In the genomic region with DNA sequence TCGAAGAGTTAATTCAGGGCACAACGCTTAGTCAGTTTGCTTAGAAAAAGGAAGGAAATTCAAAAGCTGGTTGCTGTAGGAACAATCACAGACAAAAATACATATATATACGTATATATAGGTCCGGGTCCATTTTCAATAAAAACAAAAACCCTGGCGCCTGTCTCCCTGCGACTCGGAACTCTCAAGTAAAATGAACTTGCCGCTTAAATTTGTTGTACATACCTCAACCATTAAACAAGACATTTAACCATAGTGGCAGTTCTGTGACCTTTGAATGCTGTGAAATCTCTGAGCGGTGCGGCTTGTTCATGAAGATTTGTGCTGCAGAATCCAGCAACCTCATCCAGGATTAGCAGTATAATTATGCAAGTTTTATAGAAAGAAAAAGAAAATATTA, we compare ENCODE assay signal across 8 mouse cellular contexts. TPM values are rescaled to one million over a fixed set of nuclear protein-coding genes. Genes with fewer than 3 reads are reported as not detected.
DNase-seq lines count a peak whose midpoint lies in the region; ATAC-seq and TF ChIP-seq lines count a peak whose summit lies in the region.

No protein-coding gene starts in this region.

- H3K4me3 ChIP-seq in lung, embryonic 16.5 days (ENCODE audit: low read length): peak overlapping the region; percentile 49
- H3K4me3 ChIP-seq in forebrain, embryonic 14.5 days (ENCODE audit: low read depth, low read length): peak overlapping the region; percentile 23
- peak overlapping the region; percentile 19 for H3K4me3 ChIP-seq in limb, embryonic 11.5 days (ENCODE audit: low read depth, low read length)
- H3K4me3 ChIP-seq in small intestine, adult 2 months (ENCODE audit: low read depth, low read length): peak overlapping the region; percentile 57; the same call in 1 of the 2 replicates

- 18% methylated on average over 10 of the region's 10 CpGs for WGBS in lung, embryonic 16.5 days
- 35% methylated on average over 10 of the region's 10 CpGs for WGBS in forebrain, embryonic 14.5 days
- WGBS in limb, embryonic 11.5 days: 52% methylated on average over 10 of the region's 10 CpGs
- WGBS in small intestine, adult 2 months: 9% methylated on average over 10 of the region's 10 CpGs

- H3K9ac ChIP-seq in lung, embryonic 16.5 days (ENCODE audit: low read length): peak overlapping the region; percentile 49
- peak overlapping the region; percentile 42 for H3K9ac ChIP-seq in forebrain, embryonic 14.5 days (ENCODE audit: low read length)
- H3K9ac ChIP-seq in limb, embryonic 11.5 days (ENCODE audit: low read length): peak overlapping the region; percentile 23; the same call in 1 of the 2 replicates

- peak overlapping the region; percentile 62 for H3K4me2 ChIP-seq in lung, embryonic 16.5 days (ENCODE audit: low read depth, low read length)
- H3K4me2 ChIP-seq in forebrain, embryonic 14.5 days (ENCODE audit: low read length): peak overlapping the region; percentile 54
- peak overlapping the region; percentile 47 for H3K4me2 ChIP-seq in limb, embryonic 11.5 days (ENCODE audit: low read depth, severe bottlenecking)

- H3K4me1 ChIP-seq in lung, embryonic 16.5 days (replicated peaks; ENCODE audit: control insufficient read depth, insufficient read depth, low read length): peaks cover 16% of the 10 kb centered on the region
- peaks cover 10% of the 10 kb centered on the region for H3K4me1 ChIP-seq in forebrain, embryonic 14.5 days (ENCODE audit: control insufficient read depth, insufficient read depth, low read length)
- H3K4me1 ChIP-seq in limb, embryonic 11.5 days (ENCODE audit: control insufficient read depth, insufficient read depth, low read length): peaks cover 11% of the 10 kb centered on the region
- H3K4me1 ChIP-seq in small intestine, adult 2 months (ENCODE audit: control insufficient read depth, insufficient read depth, insufficient read length, low read length): no peaks in the 10 kb centered on the region; the same call in 1 of the 2 replicates

- no peaks in the 10 kb centered on the region for H3K36me3 ChIP-seq in lung, embryonic 16.5 days (ENCODE audit: control insufficient read depth, insufficient read depth, low read length)
- no peaks in the 10 kb centered on the region for H3K36me3 ChIP-seq in forebrain, embryonic 14.5 days (ENCODE audit: control insufficient read depth, insufficient read depth, low read length)
- H3K36me3 ChIP-seq in limb, embryonic 11.5 days (ENCODE audit: control insufficient read depth, insufficient read depth, low read length): no peaks in the 10 kb centered on the region
- no peaks in the 10 kb centered on the region for H3K36me3 ChIP-seq in small intestine, adult 2 months (ENCODE audit: control insufficient read depth, insufficient read depth, low read length)

- H3K27ac ChIP-seq in lung, embryonic 16.5 days (ENCODE audit: low read length): no peak overlapping the region
- H3K27ac ChIP-seq in forebrain, embryonic 14.5 days (ENCODE audit: low read depth, low read length): no peak overlapping the region
- H3K27ac ChIP-seq in limb, embryonic 11.5 days (replicated peaks; ENCODE audit: low read depth, low read length): no peak overlapping the region
- H3K27ac ChIP-seq in small intestine, adult 2 months (ENCODE audit: insufficient read depth, low read depth, low read length): no peak overlapping the region

- H3K9me3 ChIP-seq in lung, embryonic 16.5 days (ENCODE audit: control insufficient read depth, low read length): no peaks in the 10 kb centered on the region
- no peaks in the 10 kb centered on the region for H3K9me3 ChIP-seq in forebrain, embryonic 14.5 days (replicated peaks; ENCODE audit: control insufficient read depth, low read length)
- H3K9me3 ChIP-seq in limb, embryonic 11.5 days (ENCODE audit: control insufficient read depth, low read length): no peaks in the 10 kb centered on the region

- no peak for TF ChIP-seq POLR2A in small intestine, adult 2 months (IDR thresholded peaks at IDR 0.05; ENCODE audit: low read depth, low read length)

- no peaks in the 10 kb centered on the region for H3K27me3 ChIP-seq in lung, embryonic 16.5 days (ENCODE audit: control insufficient read depth, insufficient read depth, low read depth, low read length)
- no peaks in the 10 kb centered on the region for H3K27me3 ChIP-seq in forebrain, embryonic 14.5 days (replicated peaks; ENCODE audit: control insufficient read depth, insufficient read depth, low read length)
- H3K27me3 ChIP-seq in limb, embryonic 11.5 days (ENCODE audit: control insufficient read depth, insufficient read depth, low read length): no peaks in the 10 kb centered on the region
- H3K27me3 ChIP-seq in small intestine, adult 2 months (ENCODE audit: control insufficient read depth, insufficient read depth, low read length): no peaks in the 10 kb centered on the region; the same call in 1 of the 2 replicates

- TF ChIP-seq CTCF in small intestine, adult 2 months (IDR thresholded peaks at IDR 0.05; ENCODE audit: extremely low read depth, insufficient read length, insufficient replicate concordance, low read depth, low read length): no peak

- DNase-seq in lung, adult 18-20 months: no peak
- peak; percentile 32 for DNase-seq in forebrain, embryonic 14.5 days (ENCODE audit: low spot score)
- DNase-seq in limb, embryonic 11.5 days (ENCODE audit: low spot score): peak; percentile 34
- DNase-seq in urinary bladder, postnatal 25 days (ENCODE audit: low spot score): no peak
- no peak for DNase-seq in right cerebral cortex, postnatal 25 days
- no peak for DNase-seq in right cerebral cortex, postnatal 10 days (ENCODE audit: low spot score in 2 of 2)

- ATAC-seq in lung, embryonic 16.5 days (ENCODE audit: low read depth): no peak; the same call in 1 of the 2 replicates
- no peak for ATAC-seq in forebrain, embryonic 14.5 days
- ATAC-seq in limb, embryonic 11.5 days (ENCODE audit: insufficient number of reproducible peaks, low FRiP score, low TSS enrichment, low read depth): no peak

RNA-seq across cellular contexts. Expression of gene Pde7b, which starts 0.4 kb away (rescaled TPM):
- 3.3 and 3.6 TPM in 2 replicates for polyA plus RNA-seq in lung, embryonic 16.5 days (2015; fragmentation: Nextera tagmentation; extraction: Ambion mirVana)
- polyA plus RNA-seq in forebrain, embryonic 14.5 days (2014; fragmentation: Nextera tagmentation; extraction: Ambion mirVana): 1.3 and 2.3 TPM in 2 replicates
- polyA plus RNA-seq in limb, embryonic 11.5 days (2014; fragmentation: Nextera tagmentation; extraction: Ambion mirVana): 2.3 and 3.3 TPM in 2 replicates
- polyA plus RNA-seq in small intestine, adult 2 months (2012; rRNA removed): 2.1 and 2.7 TPM in 2 replicates

Comparison
In these comparisons a context has a peak if more than half of its experiments do, and no peak if none do; other contexts are left out.
1. DNase-seq: peak in forebrain, embryonic 14.5 days (single experiment) and limb, embryonic 11.5 days (single experiment); none in lung, adult 18-20 months (0 of 2), urinary bladder, postnatal 25 days (single experiment), right cerebral cortex, postnatal 25 days (single experiment) and right cerebral cortex, postnatal 10 days (0 of 2).
2. Peak in every context shown above with its lines, with median percentiles within 50 percentile points of each other: H3K4me2 ChIP-seq, H3K4me3 ChIP-seq and H3K9ac ChIP-seq.